Mouse (Mus musculus) stomach, postnatal 0 days (tissue): Measurements from ENCODE around the gene Casp8ap2. TPM values are rescaled to one million over a fixed set of nuclear protein-coding genes. Genes with fewer than 3 reads are reported as not detected.

Experiments
- ATAC-seq: fragments of 200-750 bp; cut with Nextera tagmentation; 2 replicates; pipeline ENCODE4 v1.8.0; 2017; ENCODE audit not compliant: low FRiP score, low TSS enrichment
- DNase-seq: peaks from one replicate; pipeline ENCODE4 v3.0.0-alpha.2; 2016; ENCODE audit warnings: low spot score
- H3K27ac ChIP-seq: fragments of 300-500 bp; sonication (generic); replicated peaks from 2 replicates; pipeline ENCODE4 v1.5.1; 2014; ENCODE audit warnings: mild to moderate bottlenecking, control low read depth
- H3K27me3 ChIP-seq: fragments of 300-500 bp; sonication (generic); 2 replicates; pipeline ENCODE4 v1.6.1; 2014; ENCODE audit warnings: low read length; ENCODE audit not compliant: control insufficient read depth, insufficient read depth
- H3K36me3 ChIP-seq: fragments of 300-500 bp; sonication (generic); 2 replicates; pipeline ENCODE4 v1.6.1; 2014; ENCODE audit warnings: low read length, mixed read lengths; ENCODE audit not compliant: control insufficient read depth, insufficient read depth
- H3K4me1 ChIP-seq: fragments of 300-500 bp; sonication (generic); replicated peaks from 2 replicates; pipeline ENCODE4 v1.6.1; 2014; ENCODE audit warnings: antibody characterized with exemption; ENCODE audit not compliant: control insufficient read depth, insufficient read depth
- H3K4me2 ChIP-seq: fragments of 300-500 bp; sonication (generic); replicated peaks from 2 replicates; pipeline ENCODE4 v1.6.1; 2014; ENCODE audit warnings: low read depth, mild to moderate bottlenecking, control low read depth, moderate library complexity
- H3K4me3 ChIP-seq: fragments of 300-500 bp; sonication (generic); 2 replicates; pipeline ENCODE4 v1.5.1; 2014; ENCODE audit warnings: low read depth, low read length, control low read depth
- H3K9ac ChIP-seq: fragments of 300-500 bp; sonication (generic); 2 replicates; pipeline ENCODE4 v1.6.1; 2014; ENCODE audit warnings: mild to moderate bottlenecking, low read length, control low read depth, mixed read lengths
- H3K9me3 ChIP-seq: fragments of 300-500 bp; sonication (generic); 2 replicates; pipeline ENCODE4 v1.6.1; 2016; ENCODE audit warnings: low read length; ENCODE audit not compliant: control insufficient read depth
- CTCF ChIP-seq: IDR thresholded peaks from 2 replicates; pipeline ENCODE4 v1.5.1; 2016; ENCODE audit warnings: antibody characterized with exemption, low read depth, mild to moderate bottlenecking, moderate library complexity
- EP300 ChIP-seq: optimal IDR thresholded peaks from 2 replicates; pipeline ENCODE3; 2016; ENCODE audit warnings: antibody characterized with exemption
- WGBS: fragments of 180-500 bp; shearing (Covaris S2); extraction: QIAGEN DNeasy Blood & Tissue Kit; methylation state at CpG from one replicate; pipeline ENCODE4 v1.1.7; 2014; 5-methylcytosine and 5-hydroxymethylcytosine counted together
- polyA plus RNA-seq: library from polyadenylated mRNA; unstranded; fragments of >200 nt; fragmentation: Nextera tagmentation; extraction: Ambion mirVana; gene quantifications from 2 replicates; pipeline ENCODE4 v1.2.1, GENCODE M21; 2015

Gene Casp8ap2
- polyA plus RNA-seq, 1 experiment from 2014 or later = 19.4 TPM

GRCm38 (mm10) chr4:32651669-32652068, 36.4 kb downstream of the Casp8ap2 start:
- 54% methylated on average over 5 of the region's 5 CpGs for WGBS
- TF ChIP-seq EP300 (no peak), CTCF (no peak)
- Histone ChIP-seq H3K36me3 (peaks cover 6% of the 10 kb centered on the region), H3K4me2 (no peak overlapping the region), H3K4me3 (no peak overlapping the region), H3K27me3 (no peaks in the 10 kb centered on the region), H3K4me1 (no peaks in the 10 kb centered on the region), H3K9me3 (no peaks in the 10 kb centered on the region), H3K27ac (no peak overlapping the region), H3K9ac (no peak overlapping the region)
- no peak for ATAC-seq
- DNase-seq = no peak

DNA sequence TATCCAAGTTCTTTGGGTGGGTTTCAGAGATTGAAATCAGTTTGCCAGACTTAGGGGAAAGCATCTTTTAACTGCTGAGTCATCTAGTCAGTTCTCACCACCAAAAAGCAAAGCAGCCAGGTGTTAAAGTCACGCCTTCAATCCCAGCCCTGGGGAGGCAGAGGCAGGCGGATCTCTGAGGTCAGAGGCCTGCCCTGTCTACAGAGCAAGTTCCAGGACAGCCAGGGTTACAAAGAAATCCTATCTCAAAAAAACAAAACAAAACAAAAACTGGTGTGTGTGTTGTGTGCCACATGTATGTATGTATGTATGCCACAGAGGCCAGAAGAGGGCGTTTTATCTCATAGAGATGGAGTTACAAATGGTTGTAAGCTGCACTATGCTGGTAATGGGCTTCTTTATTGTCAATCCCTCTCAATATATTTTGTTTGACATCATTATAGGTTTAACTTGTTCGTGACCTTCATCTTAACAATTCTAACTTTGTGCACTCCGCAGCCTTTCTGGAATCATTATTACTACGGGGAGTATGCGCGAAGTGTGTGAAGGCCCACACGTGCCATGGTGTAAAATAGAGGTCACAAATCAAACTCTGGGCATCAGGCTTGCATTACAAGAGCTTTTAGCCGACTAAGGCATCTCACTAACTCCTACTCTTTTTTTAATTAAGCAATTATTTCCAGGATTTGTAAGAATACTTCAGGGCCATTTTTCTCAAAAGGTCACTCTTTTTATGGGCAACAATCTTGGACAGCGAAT, 41.1 kb downstream of the Casp8ap2 start:
- Histone ChIP-seq H3K27me3 (no peaks in the 10 kb centered on the region), H3K36me3 (peaks cover 6% of the 10 kb centered on the region), H3K9me3 (no peaks in the 10 kb centered on the region), H3K4me2 (peak overlapping the region; percentile 77), H3K4me1 (no peaks in the 10 kb centered on the region), H3K27ac (peak overlapping the region; percentile 53; the same call in 1 of the 2 replicates), H3K4me3 (peak overlapping the region; percentile 89), H3K9ac (peak overlapping the region; percentile 75)
- WGBS = 56% methylated on average over 11 of the region's 11 CpGs
- no peak for DNase-seq
- TF ChIP-seq EP300 (no peak), CTCF (peak; percentile 31)
- ATAC-seq = 0 out of 2 replicates have a peak, but pooled peaks have one; percentile 33

GRCm38 (mm10) chr4:32656918-32657662, 41.8 kb downstream of the Casp8ap2 start, which contains the start of gene Mdn1:
Gene Mdn1 (plus strand): TSS chr4:32657119.
- TF ChIP-seq CTCF (no peak), EP300 (no peak)
- Histone ChIP-seq H3K4me3 (peak within 1 kb of the TSS; percentile 89), H3K4me2 (peak within 1 kb of the TSS; percentile 77), H3K9ac (peak within 1 kb of the TSS; percentile 75), H3K27me3 (no peaks in the 10 kb centered on the region), H3K4me1 (no peaks in the 10 kb centered on the region), H3K9me3 (no peaks in the 10 kb centered on the region), H3K27ac (peak within 1 kb of the TSS; percentile 53; the same call in 1 of the 2 replicates), H3K36me3 (peaks cover 3% of the 10 kb centered on the region; the same call in 1 of the 2 replicates)
- under 1% methylated on average over 68 of the region's 68 CpGs for WGBS
- DNase-seq (peak; percentile 93), ATAC-seq (peak; percentile 96)

DNA sequence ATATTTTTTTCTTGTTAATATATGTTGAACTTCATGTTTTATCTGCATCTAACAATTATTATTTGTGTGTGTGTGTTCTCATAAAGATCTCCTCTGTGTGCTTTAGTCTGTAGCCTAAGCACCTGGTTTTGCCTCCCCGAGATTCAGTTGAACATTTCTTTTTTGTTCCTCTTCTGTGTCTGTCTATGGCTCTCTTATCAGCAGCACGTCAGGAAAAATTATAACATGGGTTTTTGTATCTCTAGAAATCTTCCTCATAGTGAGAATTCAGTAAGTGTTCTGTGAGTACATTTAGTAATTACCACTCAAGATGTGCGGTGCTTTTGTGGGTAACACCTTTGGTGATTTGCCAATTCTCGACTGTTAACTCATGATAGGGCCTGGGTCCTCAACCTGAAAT, 50.6 kb downstream of the Casp8ap2 start:
- no peak overlapping the region for H3K4me3 ChIP-seq
- no peak overlapping the region for H3K27ac ChIP-seq
- H3K4me1 ChIP-seq = no peaks in the 10 kb centered on the region
- TF ChIP-seq CTCF = no peak
- no peak for TF ChIP-seq EP300
- H3K9ac ChIP-seq = no peak overlapping the region
- 81% methylated on average over 4 of the region's 4 CpGs for WGBS
- H3K27me3 ChIP-seq = no peaks in the 10 kb centered on the region
- H3K36me3 ChIP-seq = peaks cover 4% of the 10 kb centered on the region; the same call in 1 of the 2 replicates
- no peak overlapping the region for H3K4me2 ChIP-seq
- DNase-seq = no peak
- H3K9me3 ChIP-seq = no peaks in the 10 kb centered on the region
- ATAC-seq = no peak

DNA sequence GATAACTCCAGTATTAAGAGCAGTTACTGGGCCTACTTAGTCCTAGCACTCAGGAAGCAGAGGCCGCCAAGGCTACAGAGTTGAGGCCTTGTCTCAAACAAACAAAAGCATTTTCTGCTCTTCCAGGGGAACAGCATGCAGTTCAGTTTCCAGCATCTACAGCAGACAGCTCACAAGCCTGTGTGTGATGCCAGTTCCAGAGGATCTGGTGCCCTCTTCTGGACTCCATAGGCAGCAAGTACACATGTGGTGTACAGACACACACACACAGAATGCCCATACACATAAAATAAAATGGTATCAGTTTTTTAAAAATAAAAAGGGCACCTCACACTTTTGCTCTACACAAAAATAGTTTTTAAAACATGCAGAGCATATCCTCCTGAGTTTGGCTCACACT, 53.0 kb downstream of the Casp8ap2 start:
- H3K27ac ChIP-seq = no peak overlapping the region
- no peak overlapping the region for H3K4me2 ChIP-seq
- peaks cover 10% of the 10 kb centered on the region; the same call in 1 of the 2 replicates for H3K36me3 ChIP-seq
- H3K27me3 ChIP-seq = no peaks in the 10 kb centered on the region
- no peak overlapping the region for H3K9ac ChIP-seq
- no peaks in the 10 kb centered on the region for H3K4me1 ChIP-seq
- DNase-seq (no peak), ATAC-seq (no peak)
- 86% methylated on average over 1 of the region's 1 CpGs for WGBS
- H3K4me3 ChIP-seq = no peak overlapping the region
- H3K9me3 ChIP-seq = no peaks in the 10 kb centered on the region
- TF ChIP-seq CTCF = peak; percentile 49
- no peak for TF ChIP-seq EP300

- H3K27me3 ChIP-seq = no peaks in the 10 kb centered on the region
- TF ChIP-seq CTCF (peak; percentile 50), EP300 (no peak)
- no peak overlapping the region for H3K4me3 ChIP-seq
- 67% methylated on average over 2 of the region's 2 CpGs for WGBS
- no peak for ATAC-seq
- H3K9ac ChIP-seq = no peak overlapping the region
- peaks cover 14% of the 10 kb centered on the region; the same call in 1 of the 2 replicates for H3K36me3 ChIP-seq
- no peaks in the 10 kb centered on the region for H3K9me3 ChIP-seq
- no peak overlapping the region for H3K27ac ChIP-seq
- no peaks in the 10 kb centered on the region for H3K4me1 ChIP-seq
- DNase-seq = no peak
- no peak overlapping the region for H3K4me2 ChIP-seq
Measured at GRCm38 (mm10) chr4:32669825-32670224, 54.6 kb downstream of the Casp8ap2 start.
